Mouse (Mus musculus): Measurements from ENCODE around the gene Kcnmb4. TPM values are rescaled to one million over a fixed set of nuclear protein-coding genes. Genes with fewer than 3 reads are reported as not detected.
A peak's percentile ranks its signal among the peaks of the same experiment; 100 is the strongest.

Kcnmb4 gene
- total RNA-seq, 2 experiments from 2014 or later: 68.9 to 76.2 TPM

DNA sequence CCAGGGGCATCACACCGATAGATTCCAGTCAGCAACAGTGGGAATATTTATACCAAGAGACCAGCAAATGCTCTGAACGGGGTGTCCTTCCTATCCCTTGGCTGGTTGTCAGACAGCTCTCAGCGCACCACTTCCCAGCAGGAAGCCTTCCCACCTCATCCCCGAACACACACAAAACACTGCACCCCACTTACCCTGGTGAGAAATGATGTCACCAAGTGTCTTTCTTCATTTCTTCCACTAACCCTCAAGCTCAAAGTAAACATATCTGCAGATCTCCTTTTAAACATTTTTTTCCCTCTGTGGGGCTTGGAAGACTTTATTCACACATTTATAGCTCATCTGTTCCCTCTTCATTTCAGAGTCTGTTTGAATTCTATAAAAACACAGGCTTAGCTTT is 70.0 kb downstream of the Kcnmb4 start:
- peak in 1 of 2 experiments; percentile 39 for DNase-seq (ENCODE audit: low spot score in 2 of 2)

DNA sequence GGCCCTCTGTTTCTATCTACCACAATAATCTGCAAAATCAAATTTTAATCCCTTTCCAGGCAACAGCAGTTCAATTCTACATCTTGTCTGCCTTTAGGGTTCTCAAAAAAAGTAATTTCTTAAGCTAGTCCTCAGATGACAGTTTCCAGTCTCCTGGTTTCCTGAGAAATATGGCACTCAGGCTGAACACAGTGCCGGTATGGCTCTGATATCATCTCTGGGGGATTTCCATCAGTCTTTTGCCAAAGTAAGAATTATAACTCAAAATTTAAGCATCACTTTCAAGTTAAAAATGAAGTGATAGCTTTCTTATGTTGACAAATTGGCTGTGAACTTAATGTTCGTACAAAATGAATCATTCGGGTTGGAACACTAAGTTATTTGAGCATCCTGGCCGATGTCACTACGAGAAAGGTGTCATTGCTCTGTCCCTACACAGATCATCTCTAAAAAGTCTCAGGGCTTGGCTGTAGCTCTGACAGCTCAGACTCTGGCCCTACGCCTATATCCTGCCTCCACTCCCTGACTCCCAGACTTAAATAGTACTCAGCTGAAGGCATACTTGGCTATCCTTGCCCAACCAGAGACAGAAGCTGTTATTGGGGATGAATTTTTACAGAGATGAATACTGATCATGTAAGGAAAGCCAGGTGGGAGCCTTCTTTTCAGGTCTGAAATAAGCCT is 70.8 kb downstream of the Kcnmb4 start:
- peak in 1 of 2 experiments; percentile 28 for DNase-seq (ENCODE audit: low spot score in 2 of 2)

DNA sequence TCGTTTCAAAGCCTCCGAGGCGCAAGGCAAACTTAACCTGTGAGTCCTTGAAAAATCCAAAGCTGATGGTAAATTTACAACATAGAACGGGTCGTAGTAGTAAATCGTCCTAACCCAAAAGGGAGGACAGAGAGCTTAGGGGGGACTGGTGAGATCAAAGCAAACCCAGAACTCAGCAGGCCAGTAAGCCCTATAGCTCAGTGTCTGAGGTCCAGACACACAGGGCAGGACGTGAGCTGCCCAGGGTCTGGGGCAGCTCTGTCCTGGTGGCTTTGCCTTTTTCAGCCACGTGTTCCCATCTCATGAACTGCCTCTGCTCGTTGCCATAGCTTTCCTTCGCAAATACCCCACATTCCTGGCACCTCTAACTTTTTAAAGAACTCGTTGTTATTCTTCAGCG is 75.7 kb downstream of the Kcnmb4 start:
- DNase-seq (ENCODE audit: low spot score in 2 of 2): no peak

DNA sequence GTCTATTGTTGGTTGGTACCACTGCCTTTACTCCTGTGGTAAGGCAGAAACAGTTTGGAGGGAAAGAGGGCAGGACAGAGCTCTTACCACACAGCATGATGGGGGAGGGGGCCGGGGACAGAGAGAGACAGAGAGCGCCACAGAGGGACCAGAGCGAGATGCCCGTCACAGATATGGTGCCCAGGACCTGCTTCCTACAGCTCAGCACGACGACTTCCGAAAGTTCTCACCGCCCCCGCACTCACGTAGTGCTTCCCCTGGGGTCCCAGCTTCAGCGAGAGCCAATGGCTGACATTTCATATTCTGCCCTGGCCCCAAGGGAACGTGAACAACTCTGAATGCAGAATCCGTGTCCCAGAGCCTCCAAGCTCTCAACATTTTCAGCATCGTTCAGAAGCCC is 76.1 kb downstream of the Kcnmb4 start:
- no peak for DNase-seq (ENCODE audit: low spot score in 2 of 2)

DNA sequence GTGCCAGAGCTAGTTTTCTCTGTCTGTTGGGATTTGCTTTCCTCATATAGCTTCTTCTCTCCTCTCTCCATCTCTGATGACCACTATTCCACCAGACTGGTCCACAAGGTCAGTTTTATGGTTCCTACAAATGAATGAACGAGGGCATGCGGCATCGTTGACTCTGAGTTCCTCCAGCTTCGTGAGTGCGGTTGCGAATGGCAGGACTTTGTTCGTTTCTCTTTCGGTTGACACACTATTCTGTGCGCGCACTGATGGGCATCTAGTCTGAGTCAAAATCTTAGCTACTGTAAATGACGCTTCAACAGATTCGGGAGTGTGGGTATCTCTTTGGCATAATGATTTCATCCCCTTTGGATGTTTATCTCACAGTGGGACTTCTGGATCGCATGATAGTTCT is 76.7 kb downstream of the Kcnmb4 start:
- no peak for DNase-seq (ENCODE audit: low spot score in 2 of 2)

DNA sequence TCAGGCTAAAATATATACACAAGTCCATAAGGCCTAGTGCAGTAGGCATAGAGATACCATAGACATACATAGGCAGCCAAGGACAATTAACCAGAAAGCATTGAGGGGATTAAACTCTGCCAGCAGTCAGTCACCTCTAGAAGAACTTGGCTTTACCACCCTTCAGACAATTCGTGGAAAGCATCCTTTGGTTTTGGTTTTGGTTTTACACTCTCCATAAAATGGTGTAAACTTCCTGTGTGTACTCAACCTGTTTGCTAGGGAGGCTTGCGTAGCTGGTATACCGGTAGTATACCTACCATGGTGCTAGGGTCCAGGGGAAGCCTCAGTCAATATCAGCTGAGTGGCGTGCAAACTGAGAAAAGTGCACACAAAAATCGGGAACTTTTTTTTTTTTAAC is 77.4 kb downstream of the Kcnmb4 start:
- no peak for DNase-seq (ENCODE audit: low spot score in 2 of 2)

DNA sequence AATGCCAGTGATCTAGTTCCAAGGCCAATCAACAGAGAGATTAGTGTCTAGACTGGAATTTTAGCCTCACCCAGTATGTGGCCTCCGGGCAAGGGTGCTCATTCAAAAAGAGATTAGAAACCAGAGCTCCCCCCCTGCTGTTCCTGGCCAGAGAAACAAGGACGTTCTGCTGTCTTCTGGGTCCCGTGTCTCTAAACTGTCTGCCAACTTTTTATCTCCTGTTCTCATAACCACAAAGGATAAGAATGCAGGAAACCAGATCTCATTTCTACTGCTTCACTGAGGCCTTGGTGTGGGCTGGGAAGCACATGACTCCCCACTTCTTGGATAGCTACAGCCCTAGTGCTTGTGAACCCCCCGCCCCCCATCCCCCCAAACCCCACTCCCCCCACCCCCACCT is 79.1 kb downstream of the Kcnmb4 start:
- DNase-seq (ENCODE audit: low spot score in 2 of 2): no peak

DNA sequence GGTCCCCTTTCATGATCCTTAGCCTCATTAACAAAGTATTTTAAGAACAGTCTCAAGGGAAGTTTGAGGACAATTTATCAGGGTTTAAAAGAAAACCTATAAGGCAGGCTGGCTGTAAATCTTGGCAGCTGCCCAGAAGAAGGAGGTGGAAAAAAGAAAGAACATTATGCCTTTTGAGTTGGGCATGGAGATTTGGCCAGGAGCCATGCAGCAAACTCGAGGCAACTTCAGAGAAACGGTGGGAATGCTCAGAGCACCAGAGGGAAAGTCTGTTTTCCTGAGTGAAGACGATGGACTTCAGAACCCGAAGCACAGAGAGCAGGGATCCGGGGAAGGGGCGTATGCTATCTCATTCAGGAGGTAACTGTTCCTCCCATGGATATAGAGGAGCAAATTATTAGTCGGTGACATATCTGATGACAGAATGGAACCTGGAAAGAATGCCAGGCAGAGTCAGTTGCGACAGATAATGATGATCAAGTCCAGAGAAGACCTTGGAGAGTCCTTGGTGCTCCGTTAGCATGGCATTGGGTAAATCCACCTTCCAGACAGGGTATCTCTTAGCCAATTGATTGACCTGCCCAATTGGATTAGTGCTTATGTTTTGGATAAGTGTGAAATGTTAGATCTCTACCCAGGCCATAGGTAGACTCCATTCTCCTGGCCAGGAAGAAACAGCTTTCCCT is 79.7 kb downstream of the Kcnmb4 start:
- peak in 1 of 2 experiments; percentile 20 for DNase-seq (ENCODE audit: low spot score in 2 of 2)

DNA sequence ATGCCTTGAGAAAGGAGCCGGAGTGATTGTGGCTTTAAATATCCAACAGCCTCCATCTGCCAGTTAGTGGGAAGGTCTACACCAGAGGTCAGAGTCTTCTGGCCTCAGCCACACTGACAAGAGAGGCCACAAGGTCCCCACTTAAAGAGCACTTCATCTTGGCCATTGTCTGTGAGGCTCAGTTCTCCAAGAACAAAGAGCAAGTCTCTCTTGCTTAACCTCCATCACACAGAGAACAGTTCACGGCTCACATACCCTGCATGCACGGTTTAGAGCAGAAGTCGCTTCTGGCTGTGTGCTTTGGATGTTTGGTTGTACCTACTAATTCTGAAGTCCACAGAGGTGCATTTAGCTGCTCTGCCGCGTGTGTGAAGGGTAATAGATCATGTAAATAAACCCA is 84.8 kb downstream of the Kcnmb4 start:
- DNase-seq (ENCODE audit: low spot score in 2 of 2): no peak

DNA sequence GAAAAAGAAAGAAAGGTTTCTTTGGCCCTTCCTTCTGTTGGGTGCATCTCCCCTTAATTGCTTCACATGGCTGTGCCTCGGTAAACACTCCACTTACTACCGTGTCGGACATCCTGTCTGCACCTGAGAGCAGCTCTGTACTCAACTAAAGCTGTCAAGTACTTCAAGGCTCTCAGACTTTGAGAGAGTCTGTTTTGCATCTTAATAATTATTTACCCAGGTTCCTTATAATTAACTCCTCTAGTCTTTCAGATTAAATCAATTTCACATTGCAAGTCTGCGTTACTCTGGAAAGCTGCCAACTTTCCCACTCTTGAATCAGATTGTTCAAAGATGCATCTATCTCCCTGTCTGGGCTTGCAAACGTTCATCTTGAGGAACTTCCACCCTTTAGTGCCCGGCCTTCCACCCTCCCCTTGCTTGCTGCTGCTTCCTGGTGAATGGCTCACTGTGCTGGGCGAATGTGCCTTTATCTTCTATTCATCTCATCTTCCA is 87.2 kb downstream of the Kcnmb4 start:
- peak in 1 of 2 experiments; percentile 38 for DNase-seq (ENCODE audit: low spot score in 2 of 2)

DNA sequence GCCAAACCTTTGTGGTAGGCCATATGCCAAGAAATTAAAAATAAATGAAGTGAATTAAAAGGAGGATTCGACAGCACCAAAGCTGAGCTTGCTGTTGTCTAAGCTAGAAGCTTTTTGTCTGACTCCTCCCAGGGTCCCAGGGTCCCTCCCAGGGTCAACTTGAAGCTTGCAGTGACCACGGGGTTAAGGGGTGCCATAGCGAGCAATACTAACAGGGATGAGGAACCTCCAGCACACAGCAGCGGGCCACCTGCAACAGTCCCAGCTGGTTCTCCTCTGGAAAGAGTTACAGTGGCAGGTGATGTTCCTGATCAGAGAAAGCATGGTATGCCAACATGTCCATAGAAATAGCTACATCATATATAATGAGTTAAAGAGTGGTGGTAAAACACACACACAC is 89.3 kb downstream of the Kcnmb4 start:
- DNase-seq (ENCODE audit: low spot score in 2 of 2): no peak

DNA sequence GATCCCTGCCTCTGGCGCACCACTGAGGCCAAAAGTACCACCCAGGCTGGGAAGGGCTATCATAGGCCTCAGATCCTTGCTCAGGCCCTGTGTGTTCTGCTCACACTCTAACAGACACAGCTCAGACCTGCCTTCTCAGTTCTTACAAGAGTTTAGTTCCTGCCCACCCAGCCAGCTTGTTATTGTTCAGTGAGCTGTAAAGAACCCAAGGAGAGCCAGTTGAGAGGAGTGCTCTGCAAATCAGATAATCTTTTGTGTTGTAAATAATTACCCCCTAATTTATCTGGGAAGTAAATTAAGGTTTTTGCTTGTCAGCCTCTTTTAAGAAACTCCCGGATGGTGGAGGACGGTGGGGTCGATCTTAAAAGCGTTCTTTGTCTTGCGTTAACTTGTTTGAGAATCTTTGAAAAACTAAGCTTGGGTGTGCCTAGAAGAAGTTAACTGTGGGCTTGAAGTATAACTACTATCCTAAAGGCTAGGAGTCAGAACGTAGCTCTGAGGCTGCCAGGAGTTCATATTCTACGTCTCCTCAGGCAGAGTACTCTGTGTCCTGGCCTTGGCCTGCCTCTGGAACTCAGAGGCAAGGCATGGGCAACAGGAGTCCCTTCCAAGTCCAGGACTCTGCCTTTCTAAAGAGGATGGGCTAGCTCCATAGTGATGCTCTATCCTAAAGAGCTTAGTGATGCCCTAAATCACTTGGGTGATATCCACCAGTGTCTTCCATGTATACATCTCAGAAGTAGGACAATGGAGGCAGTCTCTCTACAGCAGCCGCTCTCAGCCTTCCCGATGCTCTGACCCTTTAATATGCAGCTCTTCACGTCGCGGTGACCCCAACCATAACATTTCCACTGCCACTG is 90.6 kb downstream of the Kcnmb4 start:
- no peak for DNase-seq (ENCODE audit: low spot score in 2 of 2)

DNA sequence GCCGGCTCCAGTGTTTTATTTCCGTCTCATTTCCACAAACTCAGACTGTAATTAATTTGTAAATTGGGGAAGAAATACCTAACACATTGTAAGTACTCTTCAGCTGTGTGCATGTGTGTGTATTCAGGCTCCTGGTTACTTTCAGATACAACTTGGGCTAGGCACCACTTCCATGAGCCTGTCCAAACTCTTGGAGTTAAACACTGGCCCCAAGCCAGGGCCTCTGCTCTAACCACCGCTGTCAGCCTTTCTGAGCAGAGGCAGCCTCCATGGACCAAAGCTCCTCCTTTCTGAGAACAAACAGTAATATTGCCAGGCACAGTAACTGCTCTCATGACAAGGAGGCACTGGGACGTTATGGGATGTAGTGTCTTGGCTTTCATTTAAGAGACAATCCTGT is 96.8 kb downstream of the Kcnmb4 start:
- no peak for DNase-seq (ENCODE audit: low spot score in 2 of 2)

DNA sequence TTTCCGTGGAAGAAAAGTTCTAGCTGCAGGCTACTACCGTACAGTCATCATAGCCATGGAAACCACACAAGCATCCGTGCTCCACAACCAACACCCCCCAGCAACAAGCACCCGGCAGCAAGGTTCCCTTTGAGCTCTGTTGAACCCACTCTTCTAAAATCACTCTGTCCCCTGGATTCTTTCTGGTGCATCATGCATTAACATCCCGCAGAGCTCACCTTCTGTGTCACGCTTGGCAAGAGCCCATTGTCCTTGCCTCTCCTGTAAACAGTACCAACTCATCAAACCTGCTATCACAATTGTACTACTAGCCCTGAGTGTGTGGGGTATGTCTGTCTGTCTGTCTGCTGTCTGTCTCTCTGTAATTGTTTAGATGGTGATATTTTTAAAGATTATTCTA is 99.6 kb downstream of the Kcnmb4 start:
- no peak for DNase-seq (ENCODE audit: low spot score in 2 of 2)

DNA sequence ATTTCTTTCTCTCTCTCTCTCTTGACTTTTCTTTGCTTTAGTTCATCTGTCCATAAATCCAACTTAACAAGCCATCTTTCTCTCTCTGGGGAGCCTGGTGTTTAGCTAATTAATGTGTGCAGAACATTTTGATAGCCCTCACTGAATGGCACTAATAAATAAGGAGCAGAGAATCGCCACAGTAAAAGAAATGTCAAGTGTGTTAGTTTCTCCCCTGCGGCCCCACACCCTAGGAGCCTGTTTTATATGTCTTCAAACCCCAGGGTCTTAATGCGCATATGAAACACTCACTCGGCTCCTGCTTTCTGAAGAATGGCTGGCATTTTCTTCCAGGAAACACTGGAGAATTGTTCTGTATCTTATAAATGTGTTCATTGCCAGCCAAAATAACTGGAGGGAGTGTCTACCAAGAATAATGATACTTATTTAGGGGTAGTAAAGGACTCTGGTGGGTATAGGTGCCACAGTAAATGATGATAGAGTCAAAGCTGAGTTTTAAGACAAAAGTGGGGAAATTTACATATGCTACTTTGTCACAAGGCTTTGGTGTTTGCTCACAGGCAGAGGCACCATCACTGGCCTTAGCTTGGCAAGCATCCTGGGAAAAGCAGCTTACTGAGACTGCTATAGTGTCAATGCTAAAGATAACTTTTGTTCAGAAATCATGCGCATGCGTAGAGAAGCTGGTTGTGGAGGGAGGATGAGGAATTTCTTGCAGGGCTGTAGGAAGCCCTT is 102.5 kb downstream of the Kcnmb4 start:
- DNase-seq (ENCODE audit: low spot score in 2 of 2): no peak

Other genes with a start within 250 kb of the Kcnmb4 start
- gene Ptprb, start 198.4 kb downstream of the Kcnmb4 start, total RNA-seq (2021): 10 to 100 TPM; 11.5 to 11.7 TPM
- 10 to 100 TPM; 83.7 to 85.4 TPM for gene Cnot2, start 107.6 kb upstream of the Kcnmb4 start, total RNA-seq (2021)